Mouse (Mus musculus) stomach, embryonic 15.5 days (tissue): ENCODE results near the gene Tas2r137. TPM values are rescaled to one million over a fixed set of nuclear protein-coding genes. Genes with fewer than 3 reads are reported as not detected.

ENCODE experiments used
- ATAC-seq: fragments of 200-750 bp; cut with Nextera tagmentation; 2 replicates; pipeline ENCODE4 v1.8.0; 2017; ENCODE audit warnings: low read depth, moderate number of reproducible peaks, moderate TSS enrichment; ENCODE audit not compliant: insufficient read depth, low FRiP score
- H3K27ac ChIP-seq: fragments of 300-500 bp; sonication (generic); 2 replicates; pipeline ENCODE4 v1.5.1; 2015; ENCODE audit warnings: mild to moderate bottlenecking, inconsistent platforms
- H3K27me3 ChIP-seq: fragments of 300-500 bp; sonication (generic); replicated peaks from 2 replicates; pipeline ENCODE4 v1.6.1; 2015; ENCODE audit warnings: inconsistent platforms
- H3K36me3 ChIP-seq: fragments of 300-500 bp; sonication (generic); 2 replicates; pipeline ENCODE4 v1.6.1; 2015; ENCODE audit warnings: inconsistent platforms
- H3K4me1 ChIP-seq: fragments of 300-500 bp; sonication (generic); 2 replicates; pipeline ENCODE4 v1.6.1; 2015; ENCODE audit warnings: inconsistent platforms
- H3K4me2 ChIP-seq: fragments of 300-500 bp; sonication (generic); 2 replicates; pipeline ENCODE4 v1.6.1; 2015; ENCODE audit warnings: mild to moderate bottlenecking, inconsistent platforms
- H3K4me3 ChIP-seq: fragments of 300-500 bp; sonication (generic); replicated peaks from 2 replicates; pipeline ENCODE4 v1.5.1; 2015; ENCODE audit warnings: inconsistent platforms
- H3K9ac ChIP-seq: fragments of 300-500 bp; sonication (generic); 2 replicates; pipeline ENCODE4 v1.6.1; 2015; ENCODE audit warnings: inconsistent platforms
- H3K9me3 ChIP-seq: fragments of 300-500 bp; sonication (generic); 2 replicates; pipeline ENCODE4 v1.6.1; 2016; ENCODE audit warnings: inconsistent platforms
- WGBS: fragments of 180-500 bp; shearing (Covaris S2); methylation state at CpG from one replicate; pipeline ENCODE4 v1.1.7; 2015; 5-methylcytosine and 5-hydroxymethylcytosine counted together
- polyA plus RNA-seq: library from polyadenylated mRNA; unstranded; fragments of >200 nt; fragmentation: Nextera tagmentation; extraction: Ambion mirVana; gene quantifications from 2 replicates; pipeline ENCODE4 v1.2.1, GENCODE M21; 2015

The Tas2r137 gene
- polyA plus RNA-seq, 1 experiment from 2014 or later: not detected

DNA sequence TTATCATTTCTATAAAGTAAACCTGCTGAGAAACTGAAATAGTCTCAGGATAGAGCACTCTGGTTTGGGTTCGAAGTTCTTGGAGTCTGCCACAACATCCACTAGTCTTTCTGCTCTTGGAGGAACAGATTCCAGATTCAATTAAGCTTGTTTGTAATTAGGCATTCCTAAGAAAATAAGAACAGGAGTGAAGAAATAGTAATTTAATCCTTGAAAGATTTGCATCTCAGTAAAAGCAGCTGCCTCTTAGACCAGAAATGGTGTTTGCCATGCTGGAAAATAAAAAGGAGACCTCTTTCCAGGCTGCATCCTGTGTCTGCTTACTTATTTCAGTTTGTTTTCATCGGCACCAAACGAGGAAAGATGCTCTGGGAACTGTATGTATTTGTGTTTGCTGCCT lies 2.2 kb downstream of the Tas2r137 start, which contains the start of gene Tas2r108:
Tas2r108 (plus strand) TSS at position 301 of the 400 bp plus-strand sequence.
- Histone ChIP-seq H3K4me3 (no peak within 1 kb of the TSS), H3K27me3 (no peaks in the 10 kb centered on the region), H3K4me2 (no peak within 1 kb of the TSS), H3K9ac (no peak within 1 kb of the TSS), H3K27ac (no peak within 1 kb of the TSS), H3K9me3 (no peaks in the 10 kb centered on the region), H3K4me1 (no peaks in the 10 kb centered on the region), H3K36me3 (no peaks in the 10 kb centered on the region)
- 88% methylated on average over 3 of the region's 3 CpGs for WGBS
- ATAC-seq: no peak

DNA sequence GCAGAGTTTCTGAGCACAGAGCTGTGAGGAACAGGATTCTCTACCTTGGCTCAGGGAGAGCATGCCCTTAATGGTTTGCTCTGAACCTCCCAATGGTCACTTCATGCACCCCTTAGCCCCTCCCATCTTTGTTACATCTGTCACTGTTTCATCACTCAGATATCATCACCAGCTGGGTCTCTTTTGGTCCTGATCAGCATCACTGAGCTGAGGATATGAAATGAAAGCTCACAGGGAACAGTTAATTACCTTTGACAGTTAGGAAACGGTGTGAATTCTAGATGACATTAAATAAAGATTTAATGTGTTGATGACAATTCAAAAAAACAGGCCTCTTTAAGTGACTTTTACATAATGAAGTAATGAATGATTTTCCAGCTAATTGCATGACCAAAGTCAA lies 28.4 kb downstream of the Tas2r137 start, which contains the start of gene Prss37:
Prss37 (minus strand) TSS at position 101 of the 400 bp plus-strand sequence.
- WGBS: 71% methylated on average over 1 of the region's 1 CpGs
- H3K4me2 ChIP-seq: no peak within 1 kb of the TSS
- no peak within 1 kb of the TSS for H3K4me3 ChIP-seq
- ATAC-seq: no peak
- H3K27me3 ChIP-seq: no peaks in the 10 kb centered on the region
- no peak within 1 kb of the TSS for H3K9ac ChIP-seq
- no peaks in the 10 kb centered on the region for H3K36me3 ChIP-seq
- no peaks in the 10 kb centered on the region for H3K4me1 ChIP-seq
- no peak within 1 kb of the TSS for H3K27ac ChIP-seq
- no peaks in the 10 kb centered on the region for H3K9me3 ChIP-seq

Other genes starting within 250 kb of the Tas2r137 start
- gene Agk, start 166.1 kb upstream of the Tas2r137 start, polyA plus RNA-seq: 36.4 and 40.2 TPM in 2 replicates
- gene E330009J07Rik, start 55.1 kb upstream of the Tas2r137 start, polyA plus RNA-seq: 13.7 and 16.0 TPM in 2 replicates
- gene Wee2, start 52.1 kb upstream of the Tas2r137 start, polyA plus RNA-seq: 0.05 and 0.09 TPM in 2 replicates
- 159 and 178 TPM in 2 replicates for gene Ssbp1, start 19.9 kb upstream of the Tas2r137 start, polyA plus RNA-seq
- not detected in 2 replicates for gene Tas2r108, start 2.3 kb downstream of the Tas2r137 start, polyA plus RNA-seq
- gene Prss37, start 28.3 kb downstream of the Tas2r137 start, polyA plus RNA-seq: not detected in 2 replicates
- not detected in 2 replicates for gene Olfr461, start 63.8 kb downstream of the Tas2r137 start, polyA plus RNA-seq
- gene Olfr460, start 78.3 kb downstream of the Tas2r137 start, polyA plus RNA-seq: not detected in 2 replicates
- 2.0 and 2.1 TPM in 2 replicates for gene Clec5a, start 94.6 kb downstream of the Tas2r137 start, polyA plus RNA-seq
- gene Tas2r138, start 122.1 kb downstream of the Tas2r137 start, polyA plus RNA-seq: not detected in 2 replicates
- 5.4 and 6.6 TPM in 2 replicates for gene Mgam, start 137.6 kb downstream of the Tas2r137 start, polyA plus RNA-seq